Mouse (Mus musculus): ENCODE data around the gene Icam5. TPM values are rescaled to one million over a fixed set of nuclear protein-coding genes. Genes with fewer than 3 reads are reported as not detected.
A peak's percentile ranks its signal among the peaks of the same experiment; 100 is the strongest.

Icam5 gene
- polyA plus RNA-seq (2015; fragmentation: Nextera tagmentation; extraction: Ambion mirVana) = 0.26 and 0.30 TPM in 2 replicates

DNA sequence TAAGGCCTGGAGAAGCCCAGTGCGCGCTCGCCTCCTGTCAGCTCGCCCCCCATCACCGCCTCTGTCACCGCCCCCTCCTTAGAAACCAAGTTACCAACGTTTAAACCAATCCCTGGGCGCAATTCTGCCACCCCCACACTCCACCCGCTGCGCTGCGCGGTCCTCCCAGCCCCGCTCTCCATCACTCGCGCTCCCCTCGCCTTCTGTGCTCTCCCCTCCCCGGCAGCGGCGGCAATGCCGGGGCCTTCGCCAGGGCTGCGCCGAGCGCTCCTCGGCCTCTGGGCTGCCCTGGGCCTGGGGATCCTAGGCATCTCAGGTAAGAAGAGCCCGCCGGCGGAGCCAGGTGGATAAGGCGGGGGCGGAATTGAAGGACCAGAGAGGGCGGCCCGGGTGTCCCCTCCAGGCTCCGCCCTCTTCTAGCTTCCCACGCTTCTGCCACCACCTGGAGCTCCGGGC lies at the start of gene Icam5:
Gene Icam5, plus strand, starts transcription at position 178 of the 456 bp plus-strand sequence.
- H3K27ac ChIP-seq (ENCODE audit: low read length) = peak within 1 kb of the TSS; percentile 91
- peak within 1 kb of the TSS; percentile 76 for H3K4me3 ChIP-seq (ENCODE audit: low read depth, low read length)
- WGBS (ENCODE audit: insufficient replicate concordance) = under 1% methylated on average over 35 of the region's 35 CpGs
- peaks cover 52% of the 10 kb centered on the region for H3K27me3 ChIP-seq (ENCODE audit: control insufficient read depth, insufficient read depth, low read depth, low read length)
- no peak for ATAC-seq (ENCODE audit: low read depth)
- H3K4me2 ChIP-seq (ENCODE audit: low read depth, low read length) = peak within 1 kb of the TSS; percentile 99
- peaks cover 56% of the 10 kb centered on the region for H3K4me1 ChIP-seq (ENCODE audit: control insufficient read depth, low read depth, low read length)
- H3K9me3 ChIP-seq (replicated peaks; ENCODE audit: control insufficient read depth, low read length) = no peaks in the 10 kb centered on the region
- peak within 1 kb of the TSS; percentile 66 for H3K9ac ChIP-seq (ENCODE audit: low read depth, low read length)
- no peaks in the 10 kb centered on the region for H3K36me3 ChIP-seq (ENCODE audit: control insufficient read depth, insufficient read depth)

- Histone ChIP-seq H3K4me2 (ENCODE audit: low read depth, low read length) (no peak overlapping the region), H3K9ac (ENCODE audit: low read depth, low read length) (no peak overlapping the region), H3K9me3 (replicated peaks; ENCODE audit: control insufficient read depth, low read length) (no peaks in the 10 kb centered on the region), H3K27ac (ENCODE audit: low read length) (no peak overlapping the region), H3K27me3 (ENCODE audit: control insufficient read depth, insufficient read depth, low read depth, low read length) (no peaks in the 10 kb centered on the region), H3K4me1 (ENCODE audit: control insufficient read depth, low read depth, low read length) (peaks cover 2% of the 10 kb centered on the region), H3K36me3 (ENCODE audit: control insufficient read depth, insufficient read depth) (no peaks in the 10 kb centered on the region), H3K4me3 (ENCODE audit: low read depth, low read length) (no peak overlapping the region)
- WGBS (ENCODE audit: insufficient replicate concordance) = 59% methylated on average over 3 of the region's 3 CpGs
- ATAC-seq (ENCODE audit: low read depth) = no peak
Measured at GRCm38 (mm10) chr9:20982171-20982570, 49.7 kb upstream of the Icam5 start.

- WGBS (ENCODE audit: insufficient replicate concordance) = 22% methylated on average over 5 of the region's 5 CpGs
- Histone ChIP-seq H3K27ac (ENCODE audit: low read length) (no peak overlapping the region), H3K9ac (ENCODE audit: low read depth, low read length) (no peak overlapping the region), H3K4me2 (ENCODE audit: low read depth, low read length) (no peak overlapping the region), H3K9me3 (replicated peaks; ENCODE audit: control insufficient read depth, low read length) (no peaks in the 10 kb centered on the region), H3K36me3 (ENCODE audit: control insufficient read depth, insufficient read depth) (no peaks in the 10 kb centered on the region), H3K4me1 (ENCODE audit: control insufficient read depth, low read depth, low read length) (0 out of 2 replicates have a peak, but pooled peaks cover 2% of the 10 kb centered on the region), H3K27me3 (ENCODE audit: control insufficient read depth, insufficient read depth, low read depth, low read length) (no peaks in the 10 kb centered on the region), H3K4me3 (ENCODE audit: low read depth, low read length) (no peak overlapping the region)
- ATAC-seq (ENCODE audit: low read depth) = no peak
Measured at GRCm38 (mm10) chr9:20983169-20983568, 48.7 kb upstream of the Icam5 start.

GRCm38 (mm10) chr9:20986952-20987686 lies 44.8 kb upstream of the Icam5 start:
- Histone ChIP-seq H3K4me2 (ENCODE audit: low read depth, low read length) (no peak overlapping the region), H3K4me3 (ENCODE audit: low read depth, low read length) (no peak overlapping the region), H3K4me1 (ENCODE audit: control insufficient read depth, low read depth, low read length) (peaks cover 4% of the 10 kb centered on the region), H3K9me3 (replicated peaks; ENCODE audit: control insufficient read depth, low read length) (no peaks in the 10 kb centered on the region), H3K9ac (ENCODE audit: low read depth, low read length) (no peak overlapping the region), H3K27me3 (ENCODE audit: control insufficient read depth, insufficient read depth, low read depth, low read length) (no peaks in the 10 kb centered on the region), H3K27ac (ENCODE audit: low read length) (no peak overlapping the region), H3K36me3 (ENCODE audit: control insufficient read depth, insufficient read depth) (no peaks in the 10 kb centered on the region)
- no peak for ATAC-seq (ENCODE audit: low read depth)
- 65% methylated on average over 15 of the region's 15 CpGs for WGBS (ENCODE audit: insufficient replicate concordance)

DNA sequence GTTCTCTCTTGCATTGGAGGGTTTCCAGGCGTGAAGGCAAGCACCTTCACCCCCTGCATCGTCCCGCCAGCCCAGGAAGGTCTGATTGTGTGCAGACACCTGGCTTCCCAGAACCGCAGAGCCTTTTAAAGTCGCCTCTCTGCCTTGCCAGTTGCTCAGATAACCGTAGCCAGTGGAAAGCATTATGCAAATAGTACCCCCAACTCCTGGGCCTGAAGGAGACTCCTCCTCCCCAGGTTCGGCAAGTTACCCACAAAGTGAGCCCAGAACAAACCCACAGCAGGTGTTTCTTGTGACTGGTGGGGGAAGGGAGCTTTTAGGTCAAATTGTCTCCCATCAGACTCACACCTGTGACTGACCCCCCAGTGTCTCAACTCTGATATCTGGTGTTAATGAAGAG lies 43.9 kb upstream of the Icam5 start:
- Histone ChIP-seq H3K36me3 (ENCODE audit: control insufficient read depth, insufficient read depth) (no peaks in the 10 kb centered on the region), H3K9me3 (replicated peaks; ENCODE audit: control insufficient read depth, low read length) (no peaks in the 10 kb centered on the region), H3K4me1 (ENCODE audit: control insufficient read depth, low read depth, low read length) (peaks cover 4% of the 10 kb centered on the region), H3K4me2 (ENCODE audit: low read depth, low read length) (no peak overlapping the region), H3K9ac (ENCODE audit: low read depth, low read length) (no peak overlapping the region), H3K27me3 (ENCODE audit: control insufficient read depth, insufficient read depth, low read depth, low read length) (no peaks in the 10 kb centered on the region), H3K27ac (ENCODE audit: low read length) (no peak overlapping the region), H3K4me3 (ENCODE audit: low read depth, low read length) (no peak overlapping the region)
- 32% methylated on average over 7 of the region's 7 CpGs for WGBS (ENCODE audit: insufficient replicate concordance)
- no peak for ATAC-seq (ENCODE audit: low read depth)

DNA sequence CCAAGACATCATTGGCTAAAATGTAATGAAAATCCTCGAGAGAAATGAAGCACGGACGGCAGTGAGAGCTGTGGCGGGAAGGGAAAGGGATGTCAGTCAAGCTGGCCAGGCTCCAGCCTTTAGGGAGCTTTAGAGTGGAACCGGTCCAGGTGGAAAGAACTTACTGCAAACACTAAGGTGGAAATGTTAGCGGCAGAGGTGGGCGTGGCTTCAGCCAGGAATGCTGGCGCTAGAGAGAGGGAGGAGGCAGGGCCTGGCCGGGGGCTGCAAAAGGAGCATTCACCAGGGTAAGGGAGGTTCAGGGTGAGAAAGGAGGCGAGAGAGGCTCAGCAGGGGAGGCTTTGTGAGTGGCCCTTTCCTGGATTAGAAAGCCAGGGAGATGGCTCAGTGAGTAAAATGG lies 41.0 kb upstream of the Icam5 start:
- Histone ChIP-seq H3K36me3 (ENCODE audit: control insufficient read depth, insufficient read depth) (no peaks in the 10 kb centered on the region), H3K27ac (ENCODE audit: low read length) (no peak overlapping the region), H3K9me3 (replicated peaks; ENCODE audit: control insufficient read depth, low read length) (no peaks in the 10 kb centered on the region), H3K9ac (ENCODE audit: low read depth, low read length) (no peak overlapping the region), H3K4me2 (ENCODE audit: low read depth, low read length) (no peak overlapping the region), H3K27me3 (ENCODE audit: control insufficient read depth, insufficient read depth, low read depth, low read length) (no peaks in the 10 kb centered on the region), H3K4me1 (ENCODE audit: control insufficient read depth, low read depth, low read length) (peaks cover 4% of the 10 kb centered on the region), H3K4me3 (ENCODE audit: low read depth, low read length) (no peak overlapping the region)
- no peak for ATAC-seq (ENCODE audit: low read depth)
- WGBS (ENCODE audit: insufficient replicate concordance) = 26% methylated on average over 10 of the region's 10 CpGs

DNA sequence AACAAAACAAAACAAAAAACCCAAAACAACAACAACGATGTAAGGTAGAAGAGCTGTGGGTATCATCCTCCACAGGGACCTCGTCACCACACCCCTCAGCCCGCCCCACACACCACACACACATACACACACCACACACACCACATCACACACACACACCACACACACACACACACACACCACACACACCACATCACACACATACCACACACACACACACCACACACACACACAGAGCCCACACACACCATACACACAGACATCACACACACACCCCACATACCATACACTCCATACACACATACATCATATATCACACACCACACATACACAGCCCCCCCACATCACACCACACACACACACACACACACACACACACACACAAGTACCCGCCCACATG lies 40.3 kb upstream of the Icam5 start:
- peaks cover 4% of the 10 kb centered on the region for H3K4me1 ChIP-seq (ENCODE audit: control insufficient read depth, low read depth, low read length)
- no peak overlapping the region for H3K4me2 ChIP-seq (ENCODE audit: low read depth, low read length)
- H3K27me3 ChIP-seq (ENCODE audit: control insufficient read depth, insufficient read depth, low read depth, low read length) = no peaks in the 10 kb centered on the region
- no peak for ATAC-seq (ENCODE audit: low read depth)
- H3K9me3 ChIP-seq (replicated peaks; ENCODE audit: control insufficient read depth, low read length) = no peaks in the 10 kb centered on the region
- H3K9ac ChIP-seq (ENCODE audit: low read depth, low read length) = no peak overlapping the region
- no peak overlapping the region for H3K4me3 ChIP-seq (ENCODE audit: low read depth, low read length)
- H3K36me3 ChIP-seq (ENCODE audit: control insufficient read depth, insufficient read depth) = no peaks in the 10 kb centered on the region
- no peak overlapping the region for H3K27ac ChIP-seq (ENCODE audit: low read length)
- 65% methylated on average over 4 of the region's 4 CpGs for WGBS (ENCODE audit: insufficient replicate concordance)

GRCm38 (mm10) chr9:20993165-20993898 lies 38.5 kb upstream of the Icam5 start:
- WGBS (ENCODE audit: insufficient replicate concordance) = 65% methylated on average over 5 of the region's 5 CpGs
- ATAC-seq (ENCODE audit: low read depth) = peak; percentile 47
- no peak overlapping the region for H3K27ac ChIP-seq (ENCODE audit: low read length)

DNA sequence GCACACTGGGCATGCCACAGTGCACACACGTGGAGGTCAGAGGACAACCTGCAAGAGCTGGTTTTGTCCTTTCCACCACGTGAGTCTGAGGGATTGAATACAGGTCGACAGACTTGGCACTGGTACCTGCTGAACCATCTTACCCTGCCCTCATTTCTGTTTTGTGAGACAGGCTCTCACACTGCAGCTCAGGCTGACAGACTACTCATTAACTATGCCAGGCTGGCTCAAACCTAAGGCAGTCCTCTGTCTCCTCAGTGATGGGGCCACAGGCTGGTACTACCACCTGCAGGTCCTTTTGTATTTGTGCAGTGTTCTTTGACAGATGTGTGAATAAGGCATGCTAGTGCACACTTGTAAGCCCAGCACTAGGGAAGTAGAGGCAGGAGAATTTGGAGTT lies 36.8 kb upstream of the Icam5 start:
- Histone ChIP-seq H3K36me3 (ENCODE audit: control insufficient read depth, insufficient read depth) (no peaks in the 10 kb centered on the region), H3K4me3 (ENCODE audit: low read depth, low read length) (no peak overlapping the region), H3K9ac (ENCODE audit: low read depth, low read length) (no peak overlapping the region), H3K4me1 (ENCODE audit: control insufficient read depth, low read depth, low read length) (peaks cover 9% of the 10 kb centered on the region), H3K27ac (ENCODE audit: low read length) (no peak overlapping the region), H3K27me3 (ENCODE audit: control insufficient read depth, insufficient read depth, low read depth, low read length) (no peaks in the 10 kb centered on the region), H3K9me3 (replicated peaks; ENCODE audit: control insufficient read depth, low read length) (no peaks in the 10 kb centered on the region), H3K4me2 (ENCODE audit: low read depth, low read length) (no peak overlapping the region)
- no peak for ATAC-seq (ENCODE audit: low read depth)
- 60% methylated on average over 3 of the region's 3 CpGs for WGBS (ENCODE audit: insufficient replicate concordance)

More at GRCm38 (mm10) chr9:20993165-20993898, 38.5 kb upstream of the Icam5 start:
- H3K4me1 ChIP-seq (ENCODE audit: control insufficient read depth, low read depth, low read length) = peaks cover 9% of the 10 kb centered on the region
- no peak overlapping the region for H3K9ac ChIP-seq (ENCODE audit: low read depth, low read length)
- H3K36me3 ChIP-seq (ENCODE audit: control insufficient read depth, insufficient read depth) = no peaks in the 10 kb centered on the region
- no peaks in the 10 kb centered on the region for H3K9me3 ChIP-seq (replicated peaks; ENCODE audit: control insufficient read depth, low read length)
- H3K4me2 ChIP-seq (ENCODE audit: low read depth, low read length) = no peak overlapping the region
- H3K4me3 ChIP-seq (ENCODE audit: low read depth, low read length) = no peak overlapping the region
- no peaks in the 10 kb centered on the region for H3K27me3 ChIP-seq (ENCODE audit: control insufficient read depth, insufficient read depth, low read depth, low read length)

Data from liver, embryonic 16.5 days (tissue).